Mouse (Mus musculus) embryo, embryonic 11 days (tissue): ENCODE results near the gene Uba1.

ENCODE experiments used
- DNase-seq: peaks from one replicate; pipeline ENCODE4 v3.0.0-alpha.2; 2015

Gene Uba1

GRCm38 (mm10) chrX:20658026-20658652 lies at the start of gene Uba1:
Gene Uba1 (plus strand): TSS chrX:20658326.
- DNase-seq: peak; percentile 90

DNA sequence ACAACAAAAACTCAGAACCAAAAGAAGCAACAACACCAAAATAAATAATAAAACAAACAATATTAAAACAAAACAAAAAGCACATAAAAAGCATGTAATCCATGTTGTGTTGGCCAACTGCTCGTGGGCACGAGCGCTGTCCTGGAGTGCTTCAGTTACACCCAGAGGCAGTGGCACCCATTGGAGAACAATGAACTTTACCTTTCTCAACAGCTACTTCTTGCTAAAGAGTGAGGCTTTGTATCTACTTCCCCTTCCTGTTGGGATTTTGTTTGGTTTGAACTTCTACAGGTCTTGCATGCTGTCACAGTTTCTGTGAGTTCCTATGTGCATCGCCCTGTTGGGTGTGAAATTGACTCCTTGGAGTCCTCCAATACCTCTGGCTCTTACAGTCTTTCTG lies 49.6 kb upstream of the Uba1 start:
- DNase-seq: no peak

DNA sequence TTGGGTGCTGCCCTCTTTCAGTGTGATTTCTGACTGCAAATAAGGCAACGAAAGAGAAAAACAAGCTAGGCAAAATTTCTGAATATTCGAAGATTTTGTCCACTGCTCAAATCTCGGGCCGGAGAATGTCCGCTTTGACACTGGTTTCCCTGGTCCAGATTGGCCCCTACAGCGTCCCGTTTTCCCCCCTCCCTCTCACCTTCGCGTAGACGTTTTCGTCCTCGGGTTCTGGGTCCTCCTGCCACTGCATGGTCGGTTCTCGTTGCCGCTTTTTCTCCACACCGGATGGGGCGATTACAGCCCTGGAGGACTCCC lies 41.3 kb upstream of the Uba1 start:
- DNase-seq: no peak

GRCm38 (mm10) chrX:20617176-20617902 lies 40.8 kb upstream of the Uba1 start, which contains the start of the genes Rbm10 and Ndufb11:
Gene Rbm10 (plus strand): TSS chrX:20617503.
Gene Ndufb11 (minus strand): TSS chrX:20617619.
- DNase-seq: peak; percentile 83

DNA sequence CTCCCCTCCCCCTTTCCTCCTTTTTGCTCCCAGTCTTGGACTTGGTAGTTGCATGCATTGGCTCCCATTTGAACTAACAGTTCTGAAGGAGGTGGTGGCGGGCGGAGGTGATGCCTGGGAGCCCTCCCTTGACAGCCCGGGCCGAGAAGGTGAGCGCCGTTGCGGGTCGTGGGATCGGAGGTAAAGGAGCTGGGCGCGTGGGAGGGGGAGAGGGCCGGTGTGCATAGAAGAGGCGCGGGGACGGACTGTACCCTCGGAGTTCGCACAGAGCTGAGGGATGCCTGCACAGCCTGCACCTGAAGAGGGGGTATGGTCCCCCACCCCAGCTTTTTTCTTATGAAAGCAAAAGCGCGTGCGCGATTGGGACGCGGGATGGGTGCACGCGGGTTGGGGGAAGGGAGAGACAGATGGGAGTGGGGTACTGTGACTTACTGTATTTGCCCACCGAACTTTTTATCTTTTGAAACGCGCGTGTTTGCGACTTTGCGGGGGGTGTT lies 40.2 kb upstream of the Uba1 start:
- peak; percentile 64 for DNase-seq

DNA sequence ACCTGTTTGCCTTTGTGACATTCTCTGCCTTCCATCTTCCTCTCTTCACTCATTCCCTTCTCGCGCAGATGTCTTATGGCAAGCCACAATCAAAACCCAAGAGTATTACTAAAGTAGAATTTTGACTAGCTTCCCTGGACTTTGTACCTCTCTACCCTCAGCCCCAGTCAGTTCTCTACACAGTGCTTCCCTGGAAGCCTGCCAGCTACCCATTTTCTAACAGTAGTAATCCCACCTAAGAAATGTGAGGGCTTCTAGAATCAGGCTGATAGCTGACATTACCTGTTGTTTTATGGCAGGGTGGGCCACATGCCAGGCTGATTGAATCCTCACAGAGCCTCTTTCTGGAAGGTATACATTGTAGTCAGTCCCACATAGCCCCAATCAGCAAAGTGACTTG lies 20.0 kb upstream of the Uba1 start:
- DNase-seq: no peak

DNA sequence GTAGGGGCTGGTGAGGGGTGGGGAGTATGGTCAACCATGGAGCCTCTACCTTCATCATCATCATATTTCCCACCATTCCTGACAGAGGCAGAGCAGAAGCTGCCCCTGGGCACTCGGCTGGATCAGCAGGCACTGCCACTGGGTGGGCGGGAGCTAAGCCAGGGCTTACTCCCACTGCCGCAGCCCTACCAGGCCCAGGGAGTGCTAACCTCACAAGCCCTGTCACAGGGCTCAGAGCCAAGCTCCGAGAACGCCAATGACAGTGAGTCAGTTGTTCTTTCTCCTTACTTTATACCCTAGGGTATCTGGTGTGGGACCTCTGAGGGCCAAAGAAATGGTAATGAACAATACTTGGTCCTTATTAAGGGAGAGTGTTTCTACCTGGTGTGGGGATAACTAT lies 13.3 kb upstream of the Uba1 start:
- no peak for DNase-seq

DNA sequence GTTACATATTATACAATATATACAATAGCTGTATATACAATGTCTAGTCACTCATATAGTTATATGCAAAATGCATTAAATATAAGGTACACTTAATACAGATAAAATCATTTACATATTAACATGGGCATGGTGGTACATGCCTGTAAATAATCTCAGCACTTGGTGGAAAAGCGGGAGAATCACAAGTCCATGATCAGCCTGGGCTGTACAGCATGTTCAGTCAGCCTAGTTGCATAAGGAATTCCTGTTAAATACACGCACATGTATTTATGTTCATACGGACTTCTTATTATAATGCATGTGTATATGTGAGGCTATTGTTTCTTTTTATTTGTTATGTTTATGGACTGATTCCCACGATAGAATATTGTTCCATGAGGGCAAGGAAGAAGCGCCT lies 533 bp upstream of the Uba1 start:
- peak; percentile 3 for DNase-seq

GRCm38 (mm10) chrX:20658891-20659406 lies 823 bp downstream of the Uba1 start:
- peak; percentile 21 for DNase-seq

DNA sequence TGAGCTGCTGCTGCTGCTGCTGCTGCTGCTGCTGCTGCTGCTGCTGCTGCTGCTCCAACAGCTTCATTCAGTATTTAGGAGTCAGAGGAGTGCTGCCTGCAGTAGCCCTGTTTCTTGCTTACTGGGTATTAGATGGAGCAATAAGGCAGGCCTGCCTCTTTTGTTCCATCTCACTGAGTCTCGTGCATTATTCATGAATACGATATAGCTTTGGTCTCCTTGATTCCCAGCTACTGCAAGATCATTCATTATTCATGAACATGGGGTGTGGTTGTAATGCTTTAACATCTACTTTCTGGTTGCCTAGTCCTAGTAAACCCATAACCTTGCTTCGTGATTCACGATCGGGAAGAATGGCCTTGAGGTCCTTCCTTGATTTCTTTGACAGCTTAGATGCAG lies 4.2 kb downstream of the Uba1 start:
- peak; percentile 32 for DNase-seq

GRCm38 (mm10) chrX:20662716-20663443 lies 4.8 kb downstream of the Uba1 start:
- DNase-seq: peak; percentile 94

GRCm38 (mm10) chrX:20663444-20663790 lies 5.3 kb downstream of the Uba1 start:
- DNase-seq: peak; percentile 11

DNA sequence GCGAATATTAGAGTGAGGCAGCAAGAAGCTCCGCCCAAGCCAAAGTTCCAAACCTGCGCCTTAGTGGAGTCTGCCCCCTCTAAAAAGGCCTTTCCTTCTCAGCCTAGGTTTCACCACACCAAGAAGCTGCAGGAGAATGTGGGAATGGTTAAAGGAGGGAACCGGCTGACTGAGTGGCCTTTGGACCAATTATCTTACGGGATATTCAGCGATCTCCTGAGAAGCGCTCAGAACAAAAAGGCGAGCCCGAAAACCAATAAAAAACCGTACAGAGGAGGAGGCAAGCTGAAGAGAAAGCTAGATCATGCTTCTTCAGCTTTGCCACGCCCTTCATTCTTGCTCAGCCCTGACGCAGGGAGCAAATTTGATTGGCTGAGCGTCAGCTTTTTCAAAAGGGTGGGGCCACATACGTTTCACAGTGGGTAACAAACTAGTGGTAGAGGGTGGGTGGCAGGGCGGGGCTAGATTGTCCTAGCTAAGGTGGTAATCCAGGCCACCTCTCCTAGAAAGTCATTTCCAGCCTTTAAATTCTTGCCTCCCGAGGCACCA lies 29.5 kb downstream of the Uba1 start, which contains the start of gene Cdk16:
Gene Cdk16 (plus strand): TSS at position 436 of the 549 bp plus-strand sequence.
- peak; percentile 90 for DNase-seq

GRCm38 (mm10) chrX:20688068-20688547 lies 30.0 kb downstream of the Uba1 start:
- peak; percentile 84 for DNase-seq

DNA sequence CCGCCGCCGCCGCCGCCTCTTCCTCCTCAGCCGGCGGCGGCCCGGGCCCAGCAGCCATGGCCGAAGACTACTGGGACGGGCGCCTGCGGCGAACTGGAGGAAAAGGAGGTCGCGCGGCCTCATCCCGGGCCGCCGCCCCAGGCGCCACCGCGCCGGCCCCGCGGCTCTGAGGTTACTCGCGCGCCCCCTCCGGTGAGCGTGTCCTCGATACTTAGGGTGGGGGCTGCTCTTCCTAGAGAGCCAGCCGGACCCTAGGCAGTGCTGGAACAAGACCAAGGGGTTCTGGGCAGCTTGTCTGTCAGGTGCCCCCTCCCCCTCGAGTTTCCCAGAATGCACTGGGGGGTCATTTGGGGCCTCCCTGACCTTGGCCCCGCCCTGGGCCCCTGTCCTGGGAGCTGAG lies 30.5 kb downstream of the Uba1 start:
- peak; percentile 75 for DNase-seq

DNA sequence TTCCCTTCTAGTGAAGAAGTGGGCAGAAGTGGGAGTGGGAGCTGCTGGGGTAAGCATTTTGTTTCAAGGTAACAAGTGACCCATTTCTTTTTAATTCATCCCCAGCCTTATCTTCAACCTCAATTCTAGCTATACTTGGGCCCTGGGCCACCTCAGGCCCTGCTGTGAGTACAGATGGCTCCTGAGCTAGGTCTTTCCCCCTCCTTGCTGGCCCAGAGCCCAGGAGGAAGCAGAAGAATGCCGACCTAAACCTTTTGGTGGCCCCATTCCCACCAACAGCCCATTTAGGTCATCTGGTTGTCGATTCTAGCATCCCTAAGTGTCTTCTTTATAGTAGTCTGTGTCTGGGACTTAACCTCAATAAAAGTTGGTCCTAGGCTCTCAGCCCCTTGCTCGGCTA lies 33.4 kb downstream of the Uba1 start:
- no peak for DNase-seq

DNA sequence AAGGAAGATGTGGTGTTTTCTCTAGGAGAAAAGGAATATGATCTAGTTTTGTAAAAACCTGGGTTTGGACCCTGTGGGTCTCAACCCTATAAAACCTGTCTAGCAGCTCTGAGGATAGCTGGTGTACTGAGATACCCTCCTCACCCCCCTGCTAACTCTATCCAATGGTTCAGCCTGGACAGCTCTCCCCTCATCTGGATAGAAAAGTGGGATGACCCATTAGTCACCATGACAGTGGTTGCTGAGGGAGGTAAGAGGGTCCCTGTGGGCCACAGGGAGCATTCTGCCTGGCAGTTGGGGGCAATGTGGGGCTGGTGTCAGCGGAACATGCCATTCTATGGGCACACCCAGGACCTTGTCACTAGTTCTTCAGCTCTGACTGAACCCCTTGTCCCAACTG lies 34.5 kb downstream of the Uba1 start:
- no peak for DNase-seq

GRCm38 (mm10) chrX:20695842-20696241 lies 37.7 kb downstream of the Uba1 start:
- DNase-seq: no peak

GRCm38 (mm10) chrX:20703741-20704290 lies 45.7 kb downstream of the Uba1 start, which contains the start of gene Usp11:
Gene Usp11 (plus strand): TSS chrX:20703906.
- peak; percentile 81 for DNase-seq

- peak; percentile 91 for DNase-seq
Measured at GRCm38 (mm10) chrX:20704295-20705082, 46.4 kb downstream of the Uba1 start.

- DNase-seq: no peak
Measured at GRCm38 (mm10) chrX:20705083-20705402, 46.9 kb downstream of the Uba1 start.

DNA sequence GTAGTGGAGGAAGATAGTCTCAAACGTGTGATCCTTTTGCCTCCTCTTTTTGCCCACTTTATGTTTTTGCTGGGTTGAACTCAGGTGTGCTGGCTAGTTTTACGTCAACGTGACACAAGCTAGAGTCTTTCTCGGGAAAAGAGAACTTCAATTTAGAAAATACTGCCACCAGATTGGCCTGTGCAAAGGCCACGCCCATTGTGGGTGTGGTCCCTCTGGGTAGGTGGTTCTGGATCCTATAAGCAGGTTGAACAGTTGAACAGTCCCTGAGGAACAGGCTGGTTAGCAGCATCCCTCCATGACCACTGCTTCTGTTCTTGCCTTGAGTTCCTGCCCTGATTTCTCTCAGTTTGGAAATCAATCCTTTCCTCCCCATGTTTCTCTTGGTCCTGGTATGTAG lies 70.6 kb downstream of the Uba1 start:
- DNase-seq: no peak
